Mouse (Mus musculus): ENCODE measurements around the gene Daam2. TPM values are rescaled to one million over a fixed set of nuclear protein-coding genes. Genes with fewer than 3 reads are reported as not detected.

Daam2 gene
- total RNA-seq, 1 experiment, result 0.13 TPM

DNA sequence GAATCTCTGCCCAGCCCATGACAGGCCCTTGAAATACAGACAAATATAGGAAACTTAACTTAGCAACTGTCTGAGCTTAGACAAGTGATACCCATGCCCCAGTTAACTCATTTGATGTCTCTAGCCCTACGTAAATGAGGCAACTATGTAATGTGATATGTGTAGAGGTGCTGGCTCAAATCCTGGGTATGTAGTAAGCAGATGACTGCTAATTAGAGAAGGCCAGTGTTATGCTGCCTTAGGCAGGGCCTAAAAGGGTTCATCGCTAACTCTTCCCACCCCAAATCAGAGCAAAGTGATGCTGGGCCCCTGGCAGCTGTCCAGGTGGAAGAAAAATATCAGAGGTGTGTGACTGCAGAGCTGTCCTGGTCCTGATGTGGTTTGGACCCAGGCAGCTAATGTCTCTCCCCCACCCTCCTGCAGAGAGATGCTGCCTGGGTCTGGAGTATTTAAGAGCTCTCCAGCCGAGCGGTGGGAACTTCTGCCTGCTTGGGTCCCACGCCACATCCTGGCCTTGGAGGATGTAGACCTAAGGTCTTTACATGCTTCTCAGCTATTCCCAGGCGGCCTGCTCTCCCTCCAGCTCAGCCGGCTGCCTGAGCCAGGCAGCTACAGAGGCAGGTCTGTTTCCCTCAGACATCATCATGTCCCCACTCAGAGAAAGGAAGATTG, 44.4 kb downstream of the Daam2 start:
- DNase-seq (ENCODE audit: low read depth, low spot score), result no peak
- no peak overlapping the region for H3K4me3 ChIP-seq (ENCODE audit: insufficient read depth in 1 of 2, low read depth in 1 of 2, low read length in 2 of 2, poor library complexity in 1 of 2, severe bottlenecking in 1 of 2)
- in situ Hi-C loops (cut with MboI; ENCODE audit: low sequenced_read_pairs in 2 of 2, unreplicated experiment in 2 of 2), result loop anchor here in 1 of 2 experiments (25.0 kb wide), 1 partner anchor 368 kb away; no protein-coding TSS in a partner anchor
- H3K9ac ChIP-seq (ENCODE audit: insufficient read depth, low read depth, low read length, poor library complexity, severe bottlenecking), result no peak overlapping the region
- H3K36me3 ChIP-seq (ENCODE audit: control insufficient read depth, insufficient read depth, low read length, poor library complexity, severe bottlenecking), result no peaks in the 10 kb centered on the region
- H3K27ac ChIP-seq (ENCODE audit: insufficient read depth, low read depth, low read length, poor library complexity, severe bottlenecking), result no peak overlapping the region
- no peaks in the 10 kb centered on the region for H3K9me3 ChIP-seq (ENCODE audit: control insufficient read depth, insufficient read depth, low read depth, low read length)
- no peaks in the 10 kb centered on the region for H3K4me1 ChIP-seq (ENCODE audit: control insufficient read depth in 2 of 2, insufficient read depth in 2 of 2, low read length in 2 of 2, poor library complexity in 1 of 2)
- TF ChIP-seq ZNF384 (IDR thresholded peaks at IDR 0.05; ENCODE audit: low read depth, low read length) (no peak), ZC3H11A (IDR thresholded peaks at IDR 0.05; ENCODE audit: borderline replicate concordance, low read depth, low read length) (no peak), CHD2 (IDR thresholded peaks at IDR 0.05; ENCODE audit: low read depth, low read length) (no peak), HCFC1 (IDR thresholded peaks at IDR 0.05; ENCODE audit: borderline replicate concordance, insufficient read depth, low read length) (no peak), MAFK (IDR thresholded peaks at IDR 0.05; ENCODE audit: insufficient read depth, low read depth, low read length) (no peak)

DNA sequence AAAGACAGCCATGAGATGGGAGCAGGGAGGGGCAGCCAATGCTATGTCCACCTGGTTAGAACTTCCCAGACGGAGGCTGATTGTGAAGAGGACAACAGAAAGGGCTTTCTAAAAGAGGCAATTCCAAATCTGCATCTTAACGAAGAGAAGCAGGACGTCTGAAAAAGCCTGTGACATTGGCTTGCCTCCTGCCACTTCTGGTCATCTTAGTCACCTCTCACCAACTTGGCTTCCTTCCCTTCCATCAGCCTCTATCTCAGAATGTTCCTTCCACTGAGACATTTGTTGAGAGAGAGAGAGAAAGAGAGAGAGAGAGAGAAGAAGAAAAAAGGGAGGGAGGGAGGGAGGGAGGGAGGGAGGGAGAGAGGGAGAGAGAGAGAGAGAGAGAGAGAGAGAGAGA, 47.1 kb downstream of the Daam2 start:
- TF ChIP-seq ZNF384 (IDR thresholded peaks at IDR 0.05; ENCODE audit: low read depth, low read length) (no peak), MAFK (IDR thresholded peaks at IDR 0.05; ENCODE audit: insufficient read depth, low read depth, low read length) (no peak), ZC3H11A (IDR thresholded peaks at IDR 0.05; ENCODE audit: borderline replicate concordance, low read depth, low read length) (no peak), HCFC1 (IDR thresholded peaks at IDR 0.05; ENCODE audit: borderline replicate concordance, insufficient read depth, low read length) (no peak), CHD2 (IDR thresholded peaks at IDR 0.05; ENCODE audit: low read depth, low read length) (no peak)
- Histone ChIP-seq H3K9ac (ENCODE audit: insufficient read depth, low read depth, low read length, poor library complexity, severe bottlenecking) (no peak overlapping the region), H3K4me1 (ENCODE audit: control insufficient read depth in 2 of 2, insufficient read depth in 2 of 2, low read length in 2 of 2, poor library complexity in 1 of 2) (no peaks in the 10 kb centered on the region), H3K4me3 (ENCODE audit: insufficient read depth in 1 of 2, low read depth in 1 of 2, low read length in 2 of 2, poor library complexity in 1 of 2, severe bottlenecking in 1 of 2) (no peak overlapping the region), H3K36me3 (ENCODE audit: control insufficient read depth, insufficient read depth, low read length, poor library complexity, severe bottlenecking) (no peaks in the 10 kb centered on the region), H3K27ac (ENCODE audit: insufficient read depth, low read depth, low read length, poor library complexity, severe bottlenecking) (no peak overlapping the region), H3K9me3 (ENCODE audit: control insufficient read depth, insufficient read depth, low read depth, low read length) (no peaks in the 10 kb centered on the region)
- no peak for DNase-seq (ENCODE audit: low read depth, low spot score)
- in situ Hi-C loops (cut with MboI; ENCODE audit: low sequenced_read_pairs in 2 of 2, unreplicated experiment in 2 of 2), result loop anchor here in 1 of 2 experiments (25.0 kb wide), 1 partner anchor 370 kb away; no protein-coding TSS in a partner anchor

DNA sequence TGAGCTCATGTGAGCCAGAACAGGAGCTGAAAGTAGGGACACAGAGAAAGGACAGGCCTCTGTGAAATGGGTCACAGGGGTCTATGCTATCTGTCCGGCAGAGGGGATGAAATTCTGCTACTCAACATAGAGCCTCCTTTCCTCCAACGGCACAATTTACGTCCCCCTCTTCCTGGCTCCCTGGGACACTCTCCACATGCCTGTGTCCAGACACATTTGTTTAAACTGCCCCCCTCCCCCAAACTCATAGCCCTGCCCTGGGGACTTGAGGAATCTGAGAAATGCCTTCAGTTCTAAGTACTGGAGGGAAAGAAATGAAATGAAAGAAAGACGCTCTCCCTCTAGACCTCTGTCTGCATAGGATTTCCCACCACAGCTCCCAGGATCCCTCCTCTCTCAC, 48.5 kb downstream of the Daam2 start:
- no peak for TF ChIP-seq CHD2 (IDR thresholded peaks at IDR 0.05; ENCODE audit: low read depth, low read length)
- no peak for TF ChIP-seq ZC3H11A (IDR thresholded peaks at IDR 0.05; ENCODE audit: borderline replicate concordance, low read depth, low read length)
- TF ChIP-seq MAFK (IDR thresholded peaks at IDR 0.05; ENCODE audit: insufficient read depth, low read depth, low read length), result no peak
- TF ChIP-seq ZNF384 (IDR thresholded peaks at IDR 0.05; ENCODE audit: low read depth, low read length), result no peak
- no peak for TF ChIP-seq HCFC1 (IDR thresholded peaks at IDR 0.05; ENCODE audit: borderline replicate concordance, insufficient read depth, low read length)
- in situ Hi-C loops (cut with MboI; ENCODE audit: low sequenced_read_pairs in 2 of 2, unreplicated experiment in 2 of 2), result loop anchor here in 1 of 2 experiments (25.0 kb wide), 1 partner anchor 372 kb away; no protein-coding TSS in a partner anchor
- H3K4me1 ChIP-seq (ENCODE audit: control insufficient read depth in 2 of 2, insufficient read depth in 2 of 2, low read length in 2 of 2, poor library complexity in 1 of 2), result no peaks in the 10 kb centered on the region
- H3K36me3 ChIP-seq (ENCODE audit: control insufficient read depth, insufficient read depth, low read length, poor library complexity, severe bottlenecking), result no peaks in the 10 kb centered on the region
- no peak for DNase-seq (ENCODE audit: low read depth, low spot score)
- H3K9ac ChIP-seq (ENCODE audit: insufficient read depth, low read depth, low read length, poor library complexity, severe bottlenecking), result no peak overlapping the region
- no peak overlapping the region for H3K4me3 ChIP-seq (ENCODE audit: insufficient read depth in 1 of 2, low read depth in 1 of 2, low read length in 2 of 2, poor library complexity in 1 of 2, severe bottlenecking in 1 of 2)
- H3K9me3 ChIP-seq (ENCODE audit: control insufficient read depth, insufficient read depth, low read depth, low read length), result no peaks in the 10 kb centered on the region
- H3K27ac ChIP-seq (ENCODE audit: insufficient read depth, low read depth, low read length, poor library complexity, severe bottlenecking), result no peak overlapping the region

DNA sequence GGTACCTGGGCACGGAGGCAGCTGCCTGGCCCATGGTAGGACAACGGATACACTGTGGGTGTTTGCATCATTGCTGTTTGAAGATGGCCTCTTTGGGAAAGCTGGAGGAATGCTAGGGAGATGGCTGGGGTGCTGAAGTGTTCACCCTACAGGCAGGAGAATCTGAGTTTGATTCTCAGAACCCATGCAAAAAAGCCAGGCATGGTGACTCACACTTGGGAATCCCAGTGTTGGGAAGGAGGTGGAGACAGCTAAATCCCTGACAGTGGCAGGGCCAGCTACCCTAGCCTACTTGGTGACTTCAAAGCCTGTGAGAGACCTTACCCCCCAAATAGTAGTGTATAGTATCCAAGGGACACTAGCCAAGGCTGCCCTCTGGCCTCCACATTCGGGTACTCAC, 49.0 kb downstream of the Daam2 start:
- Histone ChIP-seq H3K4me1 (ENCODE audit: control insufficient read depth in 2 of 2, insufficient read depth in 2 of 2, low read length in 2 of 2, poor library complexity in 1 of 2) (no peaks in the 10 kb centered on the region), H3K9me3 (ENCODE audit: control insufficient read depth, insufficient read depth, low read depth, low read length) (no peaks in the 10 kb centered on the region), H3K36me3 (ENCODE audit: control insufficient read depth, insufficient read depth, low read length, poor library complexity, severe bottlenecking) (no peaks in the 10 kb centered on the region), H3K27ac (ENCODE audit: insufficient read depth, low read depth, low read length, poor library complexity, severe bottlenecking) (no peak overlapping the region), H3K9ac (ENCODE audit: insufficient read depth, low read depth, low read length, poor library complexity, severe bottlenecking) (no peak overlapping the region), H3K4me3 (ENCODE audit: insufficient read depth in 1 of 2, low read depth in 1 of 2, low read length in 2 of 2, poor library complexity in 1 of 2, severe bottlenecking in 1 of 2) (no peak overlapping the region)
- no peak for DNase-seq (ENCODE audit: low read depth, low spot score)
- TF ChIP-seq ZNF384 (IDR thresholded peaks at IDR 0.05; ENCODE audit: low read depth, low read length) (no peak), MAFK (IDR thresholded peaks at IDR 0.05; ENCODE audit: insufficient read depth, low read depth, low read length) (no peak), CHD2 (IDR thresholded peaks at IDR 0.05; ENCODE audit: low read depth, low read length) (no peak), HCFC1 (IDR thresholded peaks at IDR 0.05; ENCODE audit: borderline replicate concordance, insufficient read depth, low read length) (no peak), ZC3H11A (IDR thresholded peaks at IDR 0.05; ENCODE audit: borderline replicate concordance, low read depth, low read length) (no peak)
- in situ Hi-C loops (cut with MboI; ENCODE audit: low sequenced_read_pairs in 2 of 2, unreplicated experiment in 2 of 2), result loop anchor here in 1 of 2 experiments (25.0 kb wide), 1 partner anchor 372 kb away; no protein-coding TSS in a partner anchor
